Mouse (Mus musculus) lung, embryonic 16.5 days (tissue): ENCODE data around the gene Tulp1. TPM values are rescaled to one million over a fixed set of nuclear protein-coding genes. Genes with fewer than 3 reads are reported as not detected.
"Not testable (repeated sequence)": the region's sequence is repeated elsewhere in the genome, so short reads cannot be mapped to it uniquely, and the experiment has no call there.

Experiments
- ATAC-seq: fragments of 200-750 bp; cut with Nextera tagmentation; 2 replicates; pipeline ENCODE4 v1.8.0; 2017; ENCODE audit warnings: low read depth, mild to moderate bottlenecking, moderate library complexity
- H3K27ac ChIP-seq: fragments of 300-500 bp; sonication (generic); 2 replicates; pipeline ENCODE4 v1.5.1; 2014; ENCODE audit warnings: mild to moderate bottlenecking, control low read depth, low read length
- H3K27me3 ChIP-seq: fragments of 300-500 bp; sonication (generic); 2 replicates; pipeline ENCODE4 v1.6.1; 2014; ENCODE audit warnings: low read depth, low read length, mixed read lengths; ENCODE audit not compliant: control insufficient read depth, insufficient read depth
- H3K36me3 ChIP-seq: fragments of 300-500 bp; sonication (generic); 2 replicates; pipeline ENCODE4 v1.6.1; 2014; ENCODE audit warnings: low read length; ENCODE audit not compliant: control insufficient read depth, insufficient read depth
- H3K4me1 ChIP-seq: fragments of 300-500 bp; sonication (generic); replicated peaks from 2 replicates; pipeline ENCODE4 v1.6.1; 2014; ENCODE audit warnings: low read length, mixed read lengths; ENCODE audit not compliant: control insufficient read depth, insufficient read depth
- H3K4me2 ChIP-seq: fragments of 300-500 bp; sonication (generic); 2 replicates; pipeline ENCODE4 v1.6.1; 2014; ENCODE audit warnings: low read depth, low read length, control low read depth
- H3K4me3 ChIP-seq: fragments of 300-500 bp; sonication (generic); 2 replicates; pipeline ENCODE4 v1.5.1; 2014; ENCODE audit warnings: mild to moderate bottlenecking, low read length, control low read depth
- H3K9ac ChIP-seq: fragments of 300-500 bp; sonication (generic); 2 replicates; pipeline ENCODE4 v1.6.1; 2014; ENCODE audit warnings: low read length, control low read depth
- H3K9me3 ChIP-seq: fragments of 300-500 bp; sonication (generic); 2 replicates; pipeline ENCODE4 v1.6.1; 2016; ENCODE audit warnings: low read length; ENCODE audit not compliant: control insufficient read depth
- WGBS: fragments of 180-500 bp; shearing (Covaris S2); extraction: QIAGEN DNeasy Blood & Tissue Kit; methylation state at CpG from one replicate; pipeline ENCODE4 v1.1.7; 2014; 5-methylcytosine and 5-hydroxymethylcytosine counted together
- polyA plus RNA-seq: library from polyadenylated mRNA; unstranded; fragments of >200 nt; fragmentation: Nextera tagmentation; extraction: Ambion mirVana; gene quantifications from 2 replicates; pipeline ENCODE4 v1.2.1, GENCODE M21; 2015

The Tulp1 gene
- polyA plus RNA-seq, 1 experiment from 2014 or later: 7.6 TPM

GRCm38 (mm10) chr17:28327673-28328325 is 37.2 kb downstream of the Tulp1 start:
- H3K4me2 ChIP-seq: peak overlapping the region; percentile 80

DNA sequence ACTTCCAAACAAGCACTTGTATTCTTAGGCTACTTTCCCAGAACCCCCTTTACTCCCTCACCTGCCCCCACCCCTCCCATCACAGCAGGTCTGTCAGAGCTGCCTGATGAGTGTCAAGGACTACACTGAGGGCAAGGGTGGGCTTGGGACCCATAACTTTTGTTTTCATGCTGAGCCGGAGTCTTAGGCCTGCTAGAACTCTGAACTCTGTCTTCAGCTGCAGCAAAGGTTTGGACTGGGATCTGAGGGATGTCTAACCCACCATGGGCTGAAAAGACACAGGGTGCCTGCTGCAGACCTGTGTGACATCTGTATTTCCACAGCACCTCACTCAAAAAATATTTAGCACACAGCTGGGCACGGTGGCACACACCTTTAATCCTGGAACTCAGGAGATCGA is 38.1 kb downstream of the Tulp1 start:
- H3K4me1 ChIP-seq: peaks cover 18% of the 10 kb centered on the region
- no peaks in the 10 kb centered on the region for H3K27me3 ChIP-seq
- H3K4me2 ChIP-seq: no peak overlapping the region
- H3K36me3 ChIP-seq: peaks cover 26% of the 10 kb centered on the region
- peaks cover 4% of the 10 kb centered on the region; the same call in 1 of the 2 replicates for H3K9me3 ChIP-seq
- no peak overlapping the region for H3K27ac ChIP-seq
- ATAC-seq: no peak
- H3K4me3 ChIP-seq: no peak overlapping the region
- 78% methylated on average over 3 of the region's 3 CpGs for WGBS
- H3K9ac ChIP-seq: peak overlapping the region; percentile 100; the same call in 1 of the 2 replicates

More at GRCm38 (mm10) chr17:28327673-28328325, 37.2 kb downstream of the Tulp1 start:
- Histone ChIP-seq H3K9me3 (peaks cover 4% of the 10 kb centered on the region; the same call in 1 of the 2 replicates), H3K9ac (peak overlapping the region; percentile 100), H3K27me3 (no peaks in the 10 kb centered on the region), H3K27ac (peak overlapping the region; percentile 96), H3K4me3 (peak overlapping the region; percentile 96), H3K36me3 (peaks cover 34% of the 10 kb centered on the region), H3K4me1 (peaks cover 19% of the 10 kb centered on the region)
- peak; percentile 65 for ATAC-seq
- 7% methylated on average over 22 of the region's 22 CpGs for WGBS

DNA sequence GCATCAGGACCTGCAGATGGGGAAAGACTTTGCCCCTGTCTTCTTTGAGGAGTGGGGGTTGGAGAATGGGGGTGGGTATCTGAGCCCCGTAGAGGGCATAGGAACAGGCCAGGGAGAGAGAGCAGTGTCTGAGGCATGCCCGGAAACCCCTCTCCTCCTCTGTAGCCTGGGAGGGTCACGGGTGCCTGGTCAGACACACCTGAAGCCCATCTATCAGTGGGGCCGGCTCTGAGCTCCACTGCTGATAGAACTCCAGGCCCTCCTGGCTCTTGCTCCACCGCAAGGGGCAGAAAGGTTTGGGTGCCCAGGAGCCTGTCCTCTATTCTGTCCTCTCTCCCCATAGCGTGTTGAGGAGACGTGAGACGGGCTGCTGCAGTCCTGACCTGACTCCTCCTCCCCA is 39.3 kb downstream of the Tulp1 start:
- H3K27me3 ChIP-seq: no peaks in the 10 kb centered on the region
- no peak overlapping the region for H3K4me3 ChIP-seq
- ATAC-seq: no peak
- WGBS: 84% methylated on average over 7 of the region's 8 CpGs
- peaks cover 25% of the 10 kb centered on the region for H3K36me3 ChIP-seq
- peaks cover 4% of the 10 kb centered on the region; the same call in 1 of the 2 replicates for H3K9me3 ChIP-seq
- H3K4me1 ChIP-seq: peaks cover 18% of the 10 kb centered on the region
- H3K9ac ChIP-seq: no peak overlapping the region
- H3K27ac ChIP-seq: no peak overlapping the region
- H3K4me2 ChIP-seq: no peak overlapping the region

DNA sequence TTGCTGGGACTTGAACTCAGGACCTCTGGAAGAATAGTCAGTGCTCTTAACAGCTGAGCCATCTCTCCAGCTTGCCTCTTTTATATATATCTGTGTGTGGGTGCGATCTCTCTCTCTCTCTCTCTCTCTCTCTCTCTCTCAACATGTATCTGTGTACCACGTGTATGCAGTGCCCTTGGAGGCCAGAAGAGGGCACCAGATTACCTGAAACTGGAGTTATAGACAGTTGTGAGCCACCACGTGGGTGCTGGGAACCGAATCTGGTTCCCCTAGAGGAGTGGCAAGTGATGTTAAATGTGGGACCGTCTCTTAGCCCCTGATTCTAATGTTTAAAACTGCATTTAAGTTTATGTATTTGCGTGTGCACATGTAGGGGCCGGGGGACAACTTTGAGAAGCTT is 40.6 kb downstream of the Tulp1 start:
- Histone ChIP-seq H3K4me1 (peaks cover 10% of the 10 kb centered on the region), H3K36me3 (peaks cover 18% of the 10 kb centered on the region)
- WGBS: 94% methylated on average over 7 of the region's 7 CpGs
- not testable (repeated sequence) for H3K9ac ChIP-seq, H3K4me3 ChIP-seq, H3K27ac ChIP-seq, ATAC-seq, H3K9me3 ChIP-seq, H3K27me3 ChIP-seq, H3K4me2 ChIP-seq

- Histone ChIP-seq H3K9me3 (peaks cover 4% of the 10 kb centered on the region; the same call in 1 of the 2 replicates), H3K36me3 (peaks cover 22% of the 10 kb centered on the region), H3K27me3 (no peaks in the 10 kb centered on the region), H3K4me2 (no peak overlapping the region), H3K4me3 (no peak overlapping the region), H3K27ac (no peak overlapping the region), H3K4me1 (peaks cover 10% of the 10 kb centered on the region), H3K9ac (no peak overlapping the region)
- WGBS: 85% methylated on average over 8 of the region's 8 CpGs
- ATAC-seq: no peak
Observed at GRCm38 (mm10) chr17:28323786-28324185, 41.2 kb downstream of the Tulp1 start.

DNA sequence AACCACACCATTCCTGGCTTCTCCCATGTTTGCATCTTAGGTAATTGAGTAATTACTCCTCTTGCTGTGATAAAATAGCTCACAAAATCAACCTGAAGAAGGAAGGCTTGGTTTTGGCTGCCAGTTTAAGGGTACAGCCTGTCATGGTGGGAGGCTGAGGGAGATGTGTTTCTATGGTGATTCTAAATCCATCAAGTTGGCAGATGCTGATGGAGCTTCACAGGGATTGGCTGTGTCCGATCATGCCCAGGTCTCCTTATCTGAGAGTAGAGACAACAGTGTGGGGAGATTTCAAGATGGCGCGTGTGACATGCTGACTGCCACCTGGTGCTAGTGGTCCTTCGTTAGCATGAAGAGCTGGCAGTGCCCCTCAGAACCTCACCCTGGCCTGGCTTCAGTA is 43.3 kb downstream of the Tulp1 start:
- H3K4me2 ChIP-seq: no peak overlapping the region
- peaks cover 32% of the 10 kb centered on the region for H3K36me3 ChIP-seq
- peaks cover 4% of the 10 kb centered on the region; the same call in 1 of the 2 replicates for H3K9me3 ChIP-seq
- WGBS: 88% methylated on average over 4 of the region's 4 CpGs
- no peaks in the 10 kb centered on the region for H3K4me1 ChIP-seq
- no peak overlapping the region for H3K4me3 ChIP-seq
- H3K27ac ChIP-seq: no peak overlapping the region
- H3K9ac ChIP-seq: no peak overlapping the region
- ATAC-seq: no peak
- H3K27me3 ChIP-seq: no peaks in the 10 kb centered on the region

GRCm38 (mm10) chr17:28317725-28318124 is 47.3 kb downstream of the Tulp1 start:
- no peak overlapping the region for H3K4me3 ChIP-seq
- no peak overlapping the region for H3K9ac ChIP-seq
- ATAC-seq: no peak
- peaks cover 27% of the 10 kb centered on the region; the same call in 1 of the 2 replicates for H3K36me3 ChIP-seq
- H3K9me3 ChIP-seq: no peaks in the 10 kb centered on the region
- 84% methylated on average over 9 of the region's 9 CpGs for WGBS
- H3K4me1 ChIP-seq: peaks cover 8% of the 10 kb centered on the region
- H3K4me2 ChIP-seq: no peak overlapping the region
- no peaks in the 10 kb centered on the region for H3K27me3 ChIP-seq
- no peak overlapping the region for H3K27ac ChIP-seq

- WGBS: 59% methylated on average over 8 of the region's 8 CpGs
- ATAC-seq: no peak
- Histone ChIP-seq H3K4me2 (no peak overlapping the region), H3K27ac (no peak overlapping the region), H3K4me1 (peaks cover 10% of the 10 kb centered on the region), H3K36me3 (peaks cover 27% of the 10 kb centered on the region; the same call in 1 of the 2 replicates), H3K9ac (no peak overlapping the region), H3K9me3 (no peaks in the 10 kb centered on the region), H3K27me3 (no peaks in the 10 kb centered on the region), H3K4me3 (no peak overlapping the region)
Observed at GRCm38 (mm10) chr17:28317091-28317490, 47.9 kb downstream of the Tulp1 start.

DNA sequence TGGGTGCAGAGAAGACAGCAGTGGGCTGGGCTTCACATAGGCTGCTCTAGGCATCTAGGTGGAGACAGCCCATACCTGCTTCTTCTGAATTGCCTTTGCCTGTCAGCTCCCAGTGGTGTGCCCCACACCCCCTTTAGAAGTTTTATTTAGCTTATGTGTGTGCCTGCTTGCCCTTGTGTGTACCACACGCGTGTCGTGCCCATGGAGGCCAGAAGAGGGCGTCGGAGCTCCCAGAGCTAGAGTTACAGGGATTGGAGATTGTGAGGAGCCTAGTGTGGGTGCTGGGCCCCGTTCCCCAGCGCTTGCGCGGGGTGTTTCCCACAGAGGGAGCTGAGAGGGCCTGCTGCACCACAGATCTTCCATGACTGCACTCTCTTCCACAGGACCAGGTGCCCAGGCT is 48.5 kb downstream of the Tulp1 start:
- peaks cover 10% of the 10 kb centered on the region for H3K4me1 ChIP-seq
- ATAC-seq: no peak
- no peak overlapping the region for H3K9ac ChIP-seq
- peaks cover 27% of the 10 kb centered on the region; the same call in 1 of the 2 replicates for H3K36me3 ChIP-seq
- no peak overlapping the region for H3K4me3 ChIP-seq
- H3K9me3 ChIP-seq: no peaks in the 10 kb centered on the region
- H3K27ac ChIP-seq: no peak overlapping the region
- 85% methylated on average over 9 of the region's 9 CpGs for WGBS
- no peaks in the 10 kb centered on the region for H3K27me3 ChIP-seq
- no peak overlapping the region for H3K4me2 ChIP-seq
